Mouse (Mus musculus) cerebellum, postnatal 4 days (tissue): Measurements from ENCODE around the gene Cdk5rap3.

Source experiments
- DNase-seq, 2 experiments: peaks; one replicate each; pipeline ENCODE4 v3.0.0; 2022; ENCODE audit warnings: low spot score in 2 of 2, mixed read lengths in 1 of 2

Gene Cdk5rap3

DNA sequence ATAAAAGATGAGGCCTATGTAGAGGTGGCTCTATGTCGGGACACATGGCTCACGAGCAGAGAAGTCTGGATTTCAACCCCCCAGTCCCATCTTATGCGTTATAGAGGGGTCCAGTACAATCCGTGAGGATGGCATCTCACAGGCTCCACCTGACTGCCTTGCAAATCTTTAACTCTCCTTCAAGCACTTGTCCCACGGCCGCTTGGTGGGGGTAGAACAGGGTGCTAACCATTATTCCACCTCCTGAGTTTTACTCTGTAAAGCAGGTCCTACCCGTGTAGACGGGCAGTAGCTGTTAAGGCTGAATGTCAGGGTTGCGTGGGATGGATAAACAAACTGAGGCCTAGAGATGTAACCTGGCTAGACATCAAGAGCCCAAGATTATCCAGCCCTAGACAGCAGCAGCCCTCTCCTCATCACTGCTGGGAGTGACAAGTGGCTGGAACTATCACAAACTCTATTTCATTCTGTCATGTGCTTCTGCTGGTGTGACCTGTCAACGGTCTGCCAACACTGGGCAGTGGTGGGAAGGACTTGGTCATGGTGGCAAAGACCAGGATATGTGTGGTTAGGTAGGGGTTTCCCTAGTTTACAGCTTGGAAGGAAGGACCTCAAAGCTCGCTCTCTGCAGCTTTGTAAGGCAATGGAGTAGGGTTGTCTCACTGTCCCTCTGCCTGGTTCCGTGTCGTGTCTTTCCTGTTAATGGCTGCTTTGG is 17.4 kb upstream of the Cdk5rap3 start:
- DNase-seq: no peak

- DNase-seq: no peak
Observed at GRCm38 (mm10) chr11:96931327-96932062, 15.2 kb upstream of the Cdk5rap3 start.

DNA sequence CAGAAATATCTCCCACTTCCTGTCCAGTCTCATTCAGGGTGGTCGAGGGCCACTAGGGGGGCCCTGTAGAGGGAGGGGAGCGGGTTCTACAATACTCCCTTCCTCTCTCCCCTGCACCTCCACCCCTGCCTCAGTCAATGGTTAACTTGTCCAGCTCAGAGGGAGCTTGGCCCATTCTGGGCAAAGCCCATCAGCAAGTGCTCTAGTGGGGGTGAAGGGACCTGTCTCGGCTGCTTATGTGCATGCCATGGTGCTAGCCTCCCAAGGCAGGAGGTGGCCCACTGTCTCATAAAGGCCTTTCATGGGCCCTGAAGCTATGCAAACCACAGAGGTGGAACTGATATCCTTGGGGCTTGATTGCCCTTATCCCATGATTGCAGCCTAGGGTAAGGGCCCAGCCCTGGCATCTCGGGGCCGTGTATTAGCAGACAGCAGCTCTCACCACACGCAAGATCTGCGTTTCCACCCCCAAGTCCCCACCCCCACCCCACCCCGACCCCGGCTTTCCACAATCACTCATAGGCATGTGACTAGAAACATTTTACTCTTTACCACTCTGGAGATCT is 13.6 kb upstream of the Cdk5rap3 start:
- DNase-seq: no peak

DNA sequence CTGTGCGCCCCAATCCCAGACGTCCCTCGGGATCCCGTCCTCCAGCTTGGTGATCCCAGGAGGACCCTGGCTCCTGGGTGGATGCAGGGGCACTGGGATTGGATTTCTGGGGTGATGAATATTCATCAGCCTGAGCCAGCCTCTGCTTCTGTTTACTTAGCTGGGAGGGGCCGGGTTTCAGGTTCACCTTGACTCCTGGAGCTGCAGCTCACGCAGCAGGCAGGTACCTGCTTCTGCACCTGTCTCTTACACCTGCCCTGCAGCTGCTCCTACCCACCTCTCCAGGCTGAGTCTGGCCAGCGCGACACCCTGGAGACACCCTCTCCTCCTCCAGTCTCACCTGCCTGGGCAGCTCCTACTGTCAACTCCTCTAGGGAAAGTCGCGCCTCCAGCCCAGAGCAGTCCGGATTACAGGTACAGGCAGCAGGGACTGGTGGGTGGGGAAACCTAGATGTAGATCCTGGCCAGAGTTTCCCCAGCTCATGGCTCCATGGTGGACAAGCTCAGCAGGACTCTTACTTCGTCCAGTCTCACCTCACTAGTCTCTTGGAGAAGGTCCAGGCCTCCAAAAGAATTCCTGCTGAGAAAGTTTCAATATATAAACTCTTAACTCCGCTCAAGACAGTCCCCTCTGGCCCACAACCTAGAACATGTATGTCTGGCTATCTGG is 12.9 kb upstream of the Cdk5rap3 start:
- DNase-seq: no peak

DNA sequence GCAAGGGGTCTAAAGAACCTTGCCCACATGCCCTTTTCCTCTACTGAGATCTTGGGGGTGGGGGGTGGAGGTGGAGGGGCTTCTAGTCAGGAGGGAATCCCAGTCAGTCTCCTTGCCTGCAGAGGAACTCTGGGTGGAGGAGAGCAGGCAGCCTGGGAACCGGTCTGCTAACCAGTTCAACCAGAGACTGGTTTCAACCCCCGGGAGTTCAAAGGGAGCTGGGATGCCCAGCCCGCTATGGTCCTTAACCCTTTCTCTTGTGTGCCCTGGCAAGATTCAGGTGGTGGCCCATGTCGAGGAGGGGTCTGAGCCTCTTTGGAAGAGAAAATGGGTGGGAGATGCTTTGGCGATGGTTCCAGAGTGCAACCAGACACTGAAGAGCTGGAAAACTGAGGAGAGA is 12.4 kb upstream of the Cdk5rap3 start:
- no peak for DNase-seq

DNA sequence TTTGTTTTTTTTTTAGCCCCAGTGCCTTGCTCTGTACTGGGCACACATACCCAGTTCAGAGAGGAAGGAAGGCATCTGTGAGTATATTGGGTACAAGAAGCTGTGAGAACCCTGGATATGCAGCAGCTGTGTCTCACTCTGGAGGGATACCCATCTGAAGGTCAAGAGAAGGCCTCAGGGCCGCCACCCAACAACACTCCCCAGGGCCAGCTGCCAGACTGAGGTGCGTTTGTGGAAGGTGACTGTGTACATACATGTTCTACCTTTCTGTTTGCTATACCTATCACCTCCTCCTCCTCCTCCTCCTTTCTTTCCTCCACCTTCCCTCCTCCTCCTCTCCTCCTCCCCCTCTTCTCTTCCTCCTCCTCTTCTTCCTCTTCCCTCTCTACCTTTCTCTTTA is 11.8 kb upstream of the Cdk5rap3 start, which contains the start of gene Prr15l:
TSS of gene Prr15l (plus strand) at position 17 of the 400 bp plus-strand sequence.
- DNase-seq: no peak

- no peak for DNase-seq
Observed at GRCm38 (mm10) chr11:96926587-96926986, 10.3 kb upstream of the Cdk5rap3 start.

GRCm38 (mm10) chr11:96925469-96926148 is 9.3 kb upstream of the Cdk5rap3 start:
- no peak for DNase-seq

DNA sequence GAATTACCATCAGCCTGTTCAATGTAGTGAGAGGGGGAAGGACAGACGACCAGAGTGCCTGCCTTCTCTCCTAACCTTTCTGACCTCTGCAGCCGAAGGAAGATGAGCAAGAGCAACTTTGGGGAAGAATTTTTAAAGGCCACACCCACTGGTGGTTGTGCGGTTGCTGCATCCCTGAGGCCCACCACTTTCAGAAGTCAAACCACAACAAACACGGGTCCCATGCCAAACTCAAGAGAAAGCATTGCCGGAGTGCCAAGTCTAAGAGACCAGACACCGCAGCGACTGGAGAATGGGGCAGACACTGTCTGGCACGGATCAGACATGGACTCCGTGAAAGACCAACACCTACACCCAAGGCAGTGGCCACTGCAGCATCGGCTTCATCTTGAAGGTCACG is 8.6 kb upstream of the Cdk5rap3 start:
- no peak for DNase-seq

GRCm38 (mm10) chr11:96919003-96919402 is 2.7 kb upstream of the Cdk5rap3 start:
- DNase-seq: no peak

DNA sequence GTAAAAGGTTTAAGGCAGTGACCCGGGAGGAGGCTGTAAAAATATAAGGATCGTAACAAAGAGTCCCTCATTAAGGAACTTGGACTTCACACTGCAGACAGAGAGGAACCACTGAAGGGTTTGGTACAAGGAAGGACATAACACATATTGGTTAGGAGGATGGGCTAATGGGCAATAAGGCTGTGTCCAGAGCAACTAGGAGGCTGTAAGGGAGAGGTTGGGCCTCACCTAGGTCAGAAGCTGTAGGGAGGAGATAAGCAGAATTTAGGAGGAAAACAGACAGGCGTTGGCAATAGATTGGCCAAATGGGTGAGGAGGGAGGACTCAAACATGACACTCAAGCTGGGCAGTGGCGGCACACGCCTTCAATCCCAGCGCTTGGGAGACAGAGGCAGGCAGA is 1.1 kb upstream of the Cdk5rap3 start:
- DNase-seq: no peak

- DNase-seq: no peak
Observed at GRCm38 (mm10) chr11:96916885-96917396, 645 bp upstream of the Cdk5rap3 start.

DNA sequence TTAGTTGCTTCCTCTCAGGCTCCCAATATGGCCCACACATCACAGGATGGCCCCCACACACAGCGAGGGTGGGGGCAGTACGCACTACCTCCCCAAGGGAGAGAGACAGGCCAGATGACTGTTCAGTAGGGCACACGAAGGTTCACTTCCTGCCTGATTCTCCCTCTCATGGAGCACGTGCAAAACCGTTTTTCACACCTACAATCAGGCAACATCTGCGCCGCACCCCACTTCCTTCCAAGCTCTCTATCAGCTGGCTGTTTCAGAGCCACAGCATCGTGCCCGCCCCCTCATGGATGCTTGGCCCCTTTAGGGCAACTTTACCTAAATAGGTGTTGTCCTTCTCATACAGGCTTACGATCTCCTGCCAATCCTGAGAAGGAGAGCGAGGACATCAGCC is 3.6 kb downstream of the Cdk5rap3 start:
- no peak for DNase-seq

GRCm38 (mm10) chr11:96910003-96910402 is 6.3 kb downstream of the Cdk5rap3 start:
- peak; percentile 68 to 85 for DNase-seq

- no peak for DNase-seq
Observed at GRCm38 (mm10) chr11:96908594-96908993, 7.7 kb downstream of the Cdk5rap3 start.

DNA sequence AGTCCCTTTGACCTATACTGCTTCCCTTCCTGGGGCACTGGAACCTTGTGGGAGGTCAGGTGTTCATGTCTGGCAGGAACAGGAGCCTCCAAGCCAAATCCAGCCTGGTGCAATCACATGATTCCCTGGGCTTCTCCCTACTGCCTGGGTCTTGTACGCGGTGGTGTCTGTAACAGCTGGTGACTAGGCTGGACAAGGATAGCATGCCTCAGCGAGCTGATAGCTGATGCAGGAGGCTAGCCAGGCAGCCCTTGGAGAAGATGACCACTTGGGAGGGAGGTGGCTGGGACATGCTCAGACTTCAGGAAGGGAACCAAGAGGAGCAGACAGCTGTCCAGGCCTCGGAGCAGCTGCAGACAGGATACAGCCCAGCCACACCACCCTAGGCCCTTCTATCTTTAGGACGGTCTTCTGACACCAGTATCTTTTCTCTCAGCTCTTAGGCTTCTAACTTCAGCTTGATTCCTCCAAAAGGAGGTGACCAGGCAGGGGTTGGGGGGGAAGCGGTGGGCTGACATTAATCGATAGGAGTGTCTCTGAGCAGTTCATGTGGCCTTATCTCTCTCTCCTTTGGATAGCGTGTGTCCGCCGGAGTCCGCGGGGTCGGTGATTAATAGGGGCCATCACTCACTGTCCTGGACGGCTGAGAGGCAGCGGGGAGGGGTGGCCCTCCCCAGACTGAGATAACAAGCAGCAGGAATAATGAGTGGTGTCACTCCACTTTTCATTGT is 9.7 kb downstream of the Cdk5rap3 start:
- peak in 1 of 2 experiments; percentile 41 for DNase-seq

DNA sequence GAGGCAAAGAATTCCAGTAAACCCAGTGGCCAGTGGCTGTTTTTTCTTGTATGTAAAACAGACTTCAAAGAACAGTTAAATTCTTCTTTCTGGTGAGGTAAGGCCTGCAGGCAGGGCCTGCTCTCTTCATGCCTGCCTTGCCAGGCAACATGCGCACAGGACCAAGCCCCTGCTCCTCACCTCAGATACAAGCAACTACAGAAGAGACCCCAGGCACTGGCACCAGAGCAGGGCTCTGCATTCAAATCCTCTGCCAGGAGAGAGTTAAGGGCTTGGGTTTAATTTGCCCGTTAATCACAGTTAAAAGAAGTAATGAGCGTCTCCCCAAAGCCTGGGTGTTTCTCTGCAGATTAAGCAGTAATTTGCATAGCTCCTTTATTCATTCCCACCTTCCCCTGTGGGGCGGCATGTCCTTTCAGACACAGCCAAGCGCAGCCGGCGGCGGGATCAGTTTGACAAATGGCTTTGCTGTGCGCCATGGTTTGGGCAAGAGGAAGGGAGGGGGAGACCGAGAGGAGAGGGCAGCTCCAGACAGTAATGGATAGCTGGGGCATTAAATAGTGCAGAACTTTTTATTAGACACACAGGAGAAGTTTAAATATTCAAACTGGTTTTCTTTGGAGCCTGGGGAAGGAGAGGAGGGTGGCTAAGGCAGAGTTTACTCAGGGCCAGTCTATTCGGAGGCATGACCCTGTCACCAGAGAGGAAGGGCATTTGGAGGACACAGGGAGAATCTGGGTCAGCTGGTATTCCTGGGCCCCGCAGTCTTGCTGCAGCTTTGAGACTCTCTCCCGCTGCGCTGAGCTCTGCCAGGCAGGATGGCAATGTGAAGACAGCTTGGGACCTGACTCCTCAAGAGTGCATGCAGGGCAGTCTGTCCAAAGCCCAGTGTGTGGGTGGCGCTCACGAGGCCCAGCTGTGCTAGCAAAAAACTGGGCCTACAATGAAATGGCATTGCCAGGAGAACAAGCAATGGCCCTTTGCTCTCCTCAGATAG is 13.4 kb downstream of the Cdk5rap3 start:
- DNase-seq: peak in 1 of 2 experiments; percentile 47

DNA sequence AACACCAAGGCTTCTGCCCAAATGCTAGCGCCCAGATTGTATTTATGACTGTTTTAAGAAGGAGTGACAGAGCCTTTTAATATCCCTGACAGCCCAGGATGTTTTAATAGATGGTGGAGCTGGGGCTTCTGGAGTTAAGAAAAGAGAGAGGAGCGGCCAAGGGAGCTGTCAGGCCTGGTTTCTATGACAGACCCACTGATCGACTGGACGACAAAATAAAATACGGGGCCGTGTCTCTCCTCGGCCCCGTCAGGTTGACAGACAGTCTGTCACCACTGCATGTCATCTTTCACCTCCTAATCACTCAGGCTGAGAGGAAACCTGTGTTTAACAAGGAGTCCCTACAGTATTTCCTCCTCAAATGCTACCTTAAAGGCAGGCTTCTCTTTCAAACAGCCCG is 15.0 kb downstream of the Cdk5rap3 start:
- DNase-seq: no peak

GRCm38 (mm10) chr11:96899449-96900306 is 16.6 kb downstream of the Cdk5rap3 start:
- no peak for DNase-seq
